Mouse (Mus musculus) midbrain, embryonic 13.5 days (tissue): ENCODE measurements around the gene Nabp2. TPM values are rescaled to one million over a fixed set of nuclear protein-coding genes. Genes with fewer than 3 reads are reported as not detected.

Experiments used
- ATAC-seq: fragments of 200-750 bp; cut with Nextera tagmentation; 2 replicates; pipeline ENCODE4 v1.8.0; 2017; ENCODE audit warnings: mild to moderate bottlenecking, moderate TSS enrichment, moderate library complexity
- H3K27ac ChIP-seq: fragments of 300-500 bp; sonication (generic); 2 replicates; pipeline ENCODE4 v1.5.1; 2015; ENCODE audit warnings: inconsistent platforms, mild to moderate bottlenecking, moderate library complexity
- H3K27me3 ChIP-seq: fragments of 300-500 bp; sonication (generic); 2 replicates; pipeline ENCODE4 v1.6.1; 2015; ENCODE audit warnings: mild to moderate bottlenecking, inconsistent platforms
- H3K36me3 ChIP-seq: fragments of 300-500 bp; sonication (generic); 2 replicates; pipeline ENCODE4 v1.6.1; 2015; ENCODE audit warnings: mild to moderate bottlenecking, inconsistent platforms
- H3K4me1 ChIP-seq: fragments of 300-500 bp; sonication (generic); replicated peaks from 2 replicates; pipeline ENCODE4 v1.6.1; 2015; ENCODE audit warnings: inconsistent platforms
- H3K4me2 ChIP-seq: fragments of 300-500 bp; sonication (generic); replicated peaks from 2 replicates; pipeline ENCODE4 v1.6.1; 2015; ENCODE audit warnings: moderate library complexity, mild to moderate bottlenecking, inconsistent platforms
- H3K4me3 ChIP-seq: fragments of 300-500 bp; sonication (generic); replicated peaks from 2 replicates; pipeline ENCODE4 v1.5.1; 2015; ENCODE audit warnings: mild to moderate bottlenecking, inconsistent platforms
- H3K9ac ChIP-seq: fragments of 300-500 bp; sonication (generic); replicated peaks from 2 replicates; pipeline ENCODE4 v1.6.1; 2015; ENCODE audit warnings: mild to moderate bottlenecking, inconsistent platforms
- H3K9me3 ChIP-seq: fragments of 300-500 bp; sonication (generic); 2 replicates; pipeline ENCODE4 v1.6.1; 2016; ENCODE audit warnings: mild to moderate bottlenecking, inconsistent platforms
- WGBS: fragments of 180-500 bp; shearing (Covaris S2); methylation state at CpG from one replicate; pipeline ENCODE4 v1.1.7; 2015; 5-methylcytosine and 5-hydroxymethylcytosine counted together
- microRNA-seq: library from miRNA; unstranded; fragments of <30 nt; microRNA quantifications from one replicate; pipeline ENCODE4, GENCODE M21; 2016
- polyA plus RNA-seq: library from polyadenylated mRNA; unstranded; fragments of >200 nt; fragmentation: Nextera tagmentation; extraction: Ambion mirVana; gene quantifications from 2 replicates; pipeline ENCODE4 v1.2.1, GENCODE M21; 2015

The Nabp2 gene
- polyA plus RNA-seq, 1 experiment from 2014 or later, result 142 TPM

GRCm38 (mm10) chr10:128369218-128369543 is 42.1 kb downstream of the Nabp2 start:
- no peaks in the 10 kb centered on the region for H3K27me3 ChIP-seq
- H3K4me2 ChIP-seq, result peak overlapping the region; percentile 90
- peak overlapping the region; percentile 97 for H3K27ac ChIP-seq
- H3K4me3 ChIP-seq, result peak overlapping the region; percentile 60
- no peaks in the 10 kb centered on the region for H3K9me3 ChIP-seq
- peaks cover 18% of the 10 kb centered on the region for H3K4me1 ChIP-seq
- 4% methylated on average over 9 of the region's 9 CpGs for WGBS
- peak overlapping the region; percentile 72 for H3K9ac ChIP-seq
- no peak for ATAC-seq
- peaks cover 13% of the 10 kb centered on the region for H3K36me3 ChIP-seq

GRCm38 (mm10) chr10:128368402-128369217 is 42.7 kb downstream of the Nabp2 start, which contains the start of gene Coq10a:
Gene Coq10a (minus strand): TSS chr10:128368997.
- ATAC-seq, result peak; percentile 96
- Histone ChIP-seq H3K4me2 (peak within 1 kb of the TSS; percentile 90), H3K36me3 (peaks cover 16% of the 10 kb centered on the region), H3K27ac (peak within 1 kb of the TSS; percentile 97), H3K4me3 (peak within 1 kb of the TSS; percentile 60), H3K4me1 (peaks cover 18% of the 10 kb centered on the region), H3K9me3 (no peaks in the 10 kb centered on the region), H3K27me3 (no peaks in the 10 kb centered on the region), H3K9ac (peak within 1 kb of the TSS; percentile 72)
- under 1% methylated on average over 81 of the region's 87 CpGs for WGBS

- WGBS, result 12% methylated on average over 19 of the region's 19 CpGs
- H3K9me3 ChIP-seq, result no peaks in the 10 kb centered on the region
- H3K4me3 ChIP-seq, result peak overlapping the region; percentile 60
- H3K4me2 ChIP-seq, result peak overlapping the region; percentile 90
- peak overlapping the region; percentile 97 for H3K27ac ChIP-seq
- peak overlapping the region; percentile 72 for H3K9ac ChIP-seq
- H3K27me3 ChIP-seq, result no peaks in the 10 kb centered on the region
- peaks cover 22% of the 10 kb centered on the region for H3K36me3 ChIP-seq
- no peak for ATAC-seq
- peaks cover 18% of the 10 kb centered on the region for H3K4me1 ChIP-seq
These were observed 43.3 kb downstream of the Nabp2 start for GRCm38 (mm10) chr10:128367899-128368401.

- H3K9me3 ChIP-seq, result no peaks in the 10 kb centered on the region
- peaks cover 6% of the 10 kb centered on the region for H3K4me1 ChIP-seq
- 61% methylated on average over 3 of the region's 3 CpGs for WGBS
- H3K36me3 ChIP-seq, result peaks cover 68% of the 10 kb centered on the region
- 0 out of 2 replicates have a peak, but pooled peaks have one; percentile 18 for ATAC-seq
- H3K27me3 ChIP-seq, result no peaks in the 10 kb centered on the region
- no peak overlapping the region for H3K27ac ChIP-seq
- no peak overlapping the region for H3K4me3 ChIP-seq
- no peak overlapping the region for H3K4me2 ChIP-seq
- no peak overlapping the region for H3K9ac ChIP-seq
These were observed 48.7 kb downstream of the Nabp2 start for GRCm38 (mm10) chr10:128362568-128362967.

GRCm38 (mm10) chr10:128361836-128362235 is 49.5 kb downstream of the Nabp2 start:
- no peaks in the 10 kb centered on the region for H3K27me3 ChIP-seq
- H3K36me3 ChIP-seq, result peaks cover 72% of the 10 kb centered on the region
- no peak for ATAC-seq
- no peak overlapping the region for H3K27ac ChIP-seq
- no peaks in the 10 kb centered on the region for H3K4me1 ChIP-seq
- no peaks in the 10 kb centered on the region for H3K9me3 ChIP-seq
- no peak overlapping the region for H3K4me2 ChIP-seq
- H3K4me3 ChIP-seq, result no peak overlapping the region
- H3K9ac ChIP-seq, result no peak overlapping the region
- WGBS, result 93% methylated on average over 6 of the region's 6 CpGs

GRCm38 (mm10) chr10:128359226-128359625 is 52.1 kb downstream of the Nabp2 start:
- no peak for ATAC-seq
- no peaks in the 10 kb centered on the region for H3K4me1 ChIP-seq
- H3K27ac ChIP-seq, result no peak overlapping the region
- WGBS, result 96% methylated on average over 6 of the region's 6 CpGs
- no peak overlapping the region for H3K9ac ChIP-seq
- H3K4me3 ChIP-seq, result no peak overlapping the region
- no peak overlapping the region for H3K4me2 ChIP-seq
- peaks cover 76% of the 10 kb centered on the region for H3K36me3 ChIP-seq
- no peaks in the 10 kb centered on the region for H3K27me3 ChIP-seq
- H3K9me3 ChIP-seq, result no peaks in the 10 kb centered on the region

GRCm38 (mm10) chr10:128358796-128359195 is 52.5 kb downstream of the Nabp2 start:
- Histone ChIP-seq H3K9me3 (no peaks in the 10 kb centered on the region), H3K9ac (no peak overlapping the region), H3K4me1 (no peaks in the 10 kb centered on the region), H3K36me3 (peaks cover 80% of the 10 kb centered on the region), H3K27ac (no peak overlapping the region), H3K27me3 (no peaks in the 10 kb centered on the region), H3K4me3 (no peak overlapping the region), H3K4me2 (no peak overlapping the region)
- ATAC-seq, result no peak
- WGBS, result 44% methylated on average over 2 of the region's 2 CpGs

Small RNA genes within 50 kb of the gene (microRNA-seq; reads per million reads assigned to microRNA genes)
- not detected for gene Gm25361
- gene Gm26308, result not detected
- gene Mir6914, result 1.0 reads per million
- gene Mir6915, result 2.1 reads per million, percentile 2 among the genes with 10 or more reads in this experiment
- 1.2 reads per million for gene Mir8105

Other genes with a start within 250 kb of the Nabp2 start
- gene Rbms2, start 231.2 kb downstream of the Nabp2 start, polyA plus RNA-seq, result 9.8 and 10.9 TPM in 2 replicates
- 1.1 and 1.4 TPM in 2 replicates for gene Gls2, start 217.0 kb downstream of the Nabp2 start, polyA plus RNA-seq
- 19.6 and 21.2 TPM in 2 replicates for gene Spryd4, start 199.7 kb downstream of the Nabp2 start, polyA plus RNA-seq
- 0.16 and 0.32 TPM in 2 replicates for gene Mip, start 185.7 kb downstream of the Nabp2 start, polyA plus RNA-seq
- gene Timeless, start 179.4 kb downstream of the Nabp2 start, polyA plus RNA-seq, result 27.7 and 28.6 TPM in 2 replicates
- 0.15 and 0.23 TPM in 2 replicates for gene Apon, start 157.4 kb downstream of the Nabp2 start, polyA plus RNA-seq
- not detected in 2 replicates for gene Apof, start 142.8 kb downstream of the Nabp2 start, polyA plus RNA-seq
- gene Stat2, start 140.9 kb downstream of the Nabp2 start, polyA plus RNA-seq, result 19.3 and 20.0 TPM in 2 replicates
- 0.16 TPM in 1 of 2 replicates, not detected in the other for gene Il23a, start 112.7 kb downstream of the Nabp2 start, polyA plus RNA-seq
- gene Pan2, start 108.2 kb downstream of the Nabp2 start, polyA plus RNA-seq, result 28.6 and 30.4 TPM in 2 replicates
- gene Cnpy2, start 89.0 kb downstream of the Nabp2 start, polyA plus RNA-seq, result 225 and 230 TPM in 2 replicates
- gene Cs, start 73.8 kb downstream of the Nabp2 start, polyA plus RNA-seq, result 213 and 225 TPM in 2 replicates
- 28.2 and 34.3 TPM in 2 replicates for gene Coq10a, start 42.5 kb downstream of the Nabp2 start, polyA plus RNA-seq
- 13.0 and 14.8 TPM in 2 replicates for gene Ankrd52, start 34.4 kb downstream of the Nabp2 start, polyA plus RNA-seq
- gene Slc39a5, start 10.3 kb downstream of the Nabp2 start, polyA plus RNA-seq, result 0.18 and 0.22 TPM in 2 replicates
- 81.5 and 85.9 TPM in 2 replicates for gene Rnf41, start 165 bp upstream of the Nabp2 start, polyA plus RNA-seq
- 200 and 212 TPM in 2 replicates for gene Smarcc2, start 47.8 kb upstream of the Nabp2 start, polyA plus RNA-seq
- gene Myl6, start 82.7 kb upstream of the Nabp2 start, polyA plus RNA-seq, result 836 and 885 TPM in 2 replicates
- 3.4 and 4.3 TPM in 2 replicates for gene Myl6b, start 87.2 kb upstream of the Nabp2 start, polyA plus RNA-seq
- 11.6 and 13.7 TPM in 2 replicates for gene Esyt1, start 114.4 kb upstream of the Nabp2 start, polyA plus RNA-seq
- 23.3 and 24.2 TPM in 2 replicates for gene Zc3h10, start 136.3 kb upstream of the Nabp2 start, polyA plus RNA-seq
- gene Rpl41, start 137.8 kb upstream of the Nabp2 start, polyA plus RNA-seq, result 2,545 and 2,595 TPM in 2 replicates
- gene Pa2g4, start 154.5 kb upstream of the Nabp2 start, polyA plus RNA-seq, result 139 TPM in 2 replicates
- 0.13 and 0.19 TPM in 2 replicates for gene Erbb3, start 178.2 kb upstream of the Nabp2 start, polyA plus RNA-seq
- gene Rps26, start 215.3 kb upstream of the Nabp2 start, polyA plus RNA-seq, result 461 and 477 TPM in 2 replicates
- 16.5 and 17.0 TPM in 2 replicates for gene Ikzf4, start 234.5 kb upstream of the Nabp2 start, polyA plus RNA-seq